Mouse (Mus musculus): ENCODE measurements at regions not wholly inside any gene's neighbourhood (a gene's known extent, or its start where the extent isn't known, plus 50 kb on each side); places are given as distances from the start of the nearest gene placed in this dataset.
"Not testable (repeated sequence)": the region's sequence is repeated elsewhere in the genome, so short reads cannot be mapped to it uniquely, and the experiment has no call there.

DNA sequence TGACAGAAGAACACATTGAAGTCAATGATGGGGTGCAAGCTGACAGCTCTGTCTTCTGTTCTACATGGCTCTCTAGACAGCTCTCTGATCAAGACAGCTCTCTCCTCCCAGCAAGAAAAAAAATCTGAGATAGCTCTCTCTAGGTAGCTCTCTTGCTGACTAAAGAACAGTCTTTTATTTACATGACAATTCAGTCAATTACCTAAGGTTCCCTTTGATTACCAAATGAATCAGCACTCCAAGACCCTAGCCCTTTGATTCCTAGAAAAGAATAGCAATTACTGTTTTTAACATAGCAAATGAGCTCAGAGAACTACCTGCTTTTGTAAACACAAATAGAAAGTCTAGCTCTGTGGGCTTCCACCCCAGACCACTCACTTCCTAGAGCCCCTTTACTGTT, 264.1 kb downstream of the Gm6685 start:
- in situ Hi-C loops (cut with MseI, MboI) = no loop called here

DNA sequence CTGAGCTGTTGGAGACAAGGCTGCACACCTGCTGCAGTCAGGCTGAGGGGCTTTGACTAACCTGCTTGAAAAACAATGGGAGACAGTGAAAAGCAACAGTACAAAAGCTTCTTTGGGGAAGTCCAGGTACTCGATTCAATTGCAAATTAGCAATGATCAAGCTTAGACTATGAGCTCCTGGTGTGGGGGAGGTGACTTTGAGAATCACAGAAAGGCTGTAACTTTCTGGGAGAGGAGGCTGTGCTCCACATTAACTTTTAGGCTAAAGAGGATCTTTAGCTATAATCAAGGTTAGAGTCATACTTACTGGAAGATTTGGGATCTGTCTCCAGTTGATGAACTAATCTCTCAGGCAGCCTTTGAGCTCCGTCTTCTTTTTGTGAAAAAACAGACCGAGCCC, 303.4 kb downstream of the Gm6685 start:
- in situ Hi-C loops (cut with MseI, MboI) = not testable (repeated sequence)

DNA sequence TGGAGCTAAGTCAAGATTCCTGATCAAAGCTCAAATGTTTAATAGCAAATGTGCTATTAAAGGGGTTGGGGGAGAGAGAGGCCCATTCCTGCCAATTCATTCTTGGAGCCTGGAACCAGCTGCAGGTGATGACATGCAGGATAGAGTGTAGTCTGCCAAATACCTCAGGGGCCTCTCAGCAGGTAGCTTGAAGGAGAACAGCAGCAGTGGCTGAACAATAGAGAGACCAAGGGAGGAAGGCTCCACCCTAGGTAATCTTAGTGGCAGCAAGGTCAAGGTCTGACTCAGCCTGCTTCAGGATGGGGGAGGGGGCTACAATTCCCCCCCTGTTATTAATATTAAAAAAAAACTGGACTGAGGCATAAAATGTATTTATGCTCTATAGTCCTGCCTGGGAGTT, 304.1 kb downstream of the Gm6685 start:
- in situ Hi-C loops (cut with MseI, MboI) = not testable (repeated sequence)

DNA sequence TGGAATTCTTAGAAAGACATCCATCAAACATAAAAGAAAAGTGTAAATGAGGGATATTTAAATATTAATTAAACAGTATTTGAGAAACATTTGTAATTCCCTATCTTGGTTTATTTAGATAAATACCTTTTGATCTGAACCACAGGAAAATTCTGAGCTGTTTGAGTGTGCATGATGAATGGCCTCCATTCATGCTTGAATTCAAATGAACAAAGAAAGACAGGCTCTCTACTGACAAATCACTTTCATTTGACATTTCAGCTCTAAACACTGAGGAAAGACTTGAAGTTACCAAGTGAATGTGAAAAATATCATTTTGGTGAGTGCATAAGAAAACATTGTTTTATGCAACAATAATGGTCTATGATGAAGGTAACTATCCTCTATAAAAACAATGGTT, 316.8 kb downstream of the Gm6685 start:
- in situ Hi-C loops (cut with MseI, MboI) = loop anchor here in 1 of 2 experiments (25.0 kb wide), 1 partner anchor 564 kb away; the partner anchor contains the start of gene Ccdc85a

DNA sequence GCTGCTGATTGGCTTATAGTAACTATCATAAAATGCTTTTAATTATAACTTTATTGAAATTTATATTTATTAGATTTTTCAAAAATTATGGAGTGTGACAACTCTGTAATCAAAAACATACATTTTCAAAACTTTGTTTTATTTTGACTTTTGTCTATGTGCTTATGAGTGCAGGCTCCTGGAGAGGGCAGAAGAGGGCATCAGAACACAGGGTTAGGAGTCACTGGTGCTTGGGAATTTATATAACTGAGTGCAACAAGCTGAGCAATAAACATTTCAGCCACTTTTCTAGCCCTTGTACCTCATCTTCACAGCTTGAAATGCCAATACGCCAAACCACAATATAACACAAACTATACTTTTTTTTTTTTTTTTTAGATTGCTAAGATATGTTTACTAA, 318.9 kb downstream of the Gm6685 start:
- in situ Hi-C loops (cut with MseI, MboI) = loop anchor here in 1 of 2 experiments (25.0 kb wide), 1 partner anchor 567 kb away; the partner anchor contains the start of gene Ccdc85a

Measured in mouse trophoblast stem cell (cell line).